Mouse (Mus musculus) neural tube, embryonic 10.5 days (tissue): ENCODE measurements around the gene Wnt5a.

ENCODE experiments used
- DNase-seq: peaks from one replicate; pipeline ENCODE4 v3.0.0-alpha.2; 2017; ENCODE audit warnings: low spot score; ENCODE audit errors: extremely low spot score

Wnt5a gene

GRCm38 (mm10) chr14:28504101-28505050, at the start of gene Wnt5a:
Wnt5a (plus strand) TSS chr14:28504750.
- peak; percentile 80 for DNase-seq

GRCm38 (mm10) chr14:28456372-28457076, 48.0 kb upstream of the Wnt5a start:
- no peak for DNase-seq

- no peak for DNase-seq
Observed at GRCm38 (mm10) chr14:28457428-28457827, 47.1 kb upstream of the Wnt5a start.

- DNase-seq, result no peak
Observed at GRCm38 (mm10) chr14:28467956-28468355, 36.6 kb upstream of the Wnt5a start.

GRCm38 (mm10) chr14:28469696-28470095, 34.9 kb upstream of the Wnt5a start:
- no peak for DNase-seq

- no peak for DNase-seq
Observed at GRCm38 (mm10) chr14:28470212-28470611, 34.3 kb upstream of the Wnt5a start.

- no peak for DNase-seq
Observed at GRCm38 (mm10) chr14:28475012-28475411, 29.5 kb upstream of the Wnt5a start.

- peak; percentile 23 for DNase-seq
Observed at GRCm38 (mm10) chr14:28475421-28475820, 29.1 kb upstream of the Wnt5a start.

GRCm38 (mm10) chr14:28476746-28477145, 27.8 kb upstream of the Wnt5a start:
- no peak for DNase-seq

- no peak for DNase-seq
Observed at GRCm38 (mm10) chr14:28480866-28481265, 23.7 kb upstream of the Wnt5a start.

GRCm38 (mm10) chr14:28493806-28494205, 10.7 kb upstream of the Wnt5a start:
- DNase-seq, result no peak

- DNase-seq, result no peak
Observed at GRCm38 (mm10) chr14:28494273-28494672, 10.3 kb upstream of the Wnt5a start.

GRCm38 (mm10) chr14:28501216-28501878, 3.2 kb upstream of the Wnt5a start:
- no peak for DNase-seq

GRCm38 (mm10) chr14:28503276-28503675, 1.3 kb upstream of the Wnt5a start:
- DNase-seq, result no peak

GRCm38 (mm10) chr14:28505051-28505585, 568 bp downstream of the Wnt5a start:
- DNase-seq, result no peak

- DNase-seq, result peak; percentile 75
Observed at GRCm38 (mm10) chr14:28505586-28506375, 1.2 kb downstream of the Wnt5a start.

- DNase-seq, result no peak
Observed at GRCm38 (mm10) chr14:28506376-28506831, 1.9 kb downstream of the Wnt5a start.

- no peak for DNase-seq
Observed at GRCm38 (mm10) chr14:28507011-28507410, 2.5 kb downstream of the Wnt5a start.

- peak; percentile 84 for DNase-seq
Observed at GRCm38 (mm10) chr14:28507471-28507870, 2.9 kb downstream of the Wnt5a start.
